Mouse (Mus musculus) embryonic facial prominence, embryonic 14.5 days (tissue): ENCODE measurements around the gene Slc26a10. TPM values are rescaled to one million over a fixed set of nuclear protein-coding genes. Genes with fewer than 3 reads are reported as not detected.

Experiments
- ATAC-seq: fragments of 200-750 bp; cut with Nextera tagmentation; 2 replicates; pipeline ENCODE4 v1.8.0; 2017; ENCODE audit warnings: low read depth, moderate number of reproducible peaks, moderate TSS enrichment
- DNase-seq: peaks from one replicate; pipeline ENCODE4 v3.0.0-alpha.2; 2015; ENCODE audit warnings: low spot score
- H3K27ac ChIP-seq: fragments of 300-500 bp; sonication (generic); replicated peaks from 2 replicates; pipeline ENCODE4 v1.5.1; 2014; ENCODE audit warnings: low read depth, mild to moderate bottlenecking, low read length, moderate library complexity
- H3K27me3 ChIP-seq: fragments of 300-500 bp; sonication (generic); replicated peaks from 2 replicates; pipeline ENCODE4 v1.6.1; 2014; ENCODE audit warnings: low read length; ENCODE audit not compliant: control insufficient read depth, insufficient read depth
- H3K36me3 ChIP-seq: fragments of 300-500 bp; sonication (generic); 2 replicates; pipeline ENCODE4 v1.6.1; 2014; ENCODE audit warnings: low read length, mixed read lengths; ENCODE audit not compliant: control insufficient read depth, insufficient read depth
- H3K4me1 ChIP-seq: fragments of 300-500 bp; sonication (generic); 2 replicates; pipeline ENCODE4 v1.6.1; 2014; ENCODE audit warnings: antibody characterized with exemption, low read length; ENCODE audit not compliant: control insufficient read depth, insufficient read depth
- H3K4me2 ChIP-seq: fragments of 300-500 bp; sonication (generic); 2 replicates; pipeline ENCODE4 v1.6.1; 2014; ENCODE audit warnings: low read depth, mild to moderate bottlenecking, low read length, moderate library complexity, mixed read lengths
- H3K4me3 ChIP-seq: fragments of 300-500 bp; sonication (generic); 2 replicates; pipeline ENCODE4 v1.5.1; 2014; ENCODE audit warnings: low read depth, mild to moderate bottlenecking, low read length
- H3K9ac ChIP-seq: fragments of 300-500 bp; sonication (generic); 2 replicates; pipeline ENCODE4 v1.6.1; 2014; ENCODE audit warnings: low read depth, mild to moderate bottlenecking, low read length, moderate library complexity, mixed read lengths
- H3K9me3 ChIP-seq: fragments of 300-500 bp; sonication (generic); 2 replicates; pipeline ENCODE4 v1.6.1; 2016; ENCODE audit warnings: low read length; ENCODE audit not compliant: control insufficient read depth
- whole genome bisulfite sequencing: fragments of 180-500 bp; shearing (Covaris S2); extraction: QIAGEN DNeasy Blood & Tissue Kit; methylation state at CpG from one replicate; pipeline ENCODE4 v1.1.7; 2014; 5-methylcytosine and 5-hydroxymethylcytosine counted together
- polyA plus RNA-seq: library from polyadenylated mRNA; unstranded; fragments of >200 nt; fragmentation: Nextera tagmentation; extraction: Ambion mirVana; gene quantifications from 2 replicates; pipeline ENCODE4 v1.2.1, GENCODE M21; 2014

The Slc26a10 gene
- polyA plus RNA-seq, 1 experiment from 2014 or later: 0.86 TPM

DNA sequence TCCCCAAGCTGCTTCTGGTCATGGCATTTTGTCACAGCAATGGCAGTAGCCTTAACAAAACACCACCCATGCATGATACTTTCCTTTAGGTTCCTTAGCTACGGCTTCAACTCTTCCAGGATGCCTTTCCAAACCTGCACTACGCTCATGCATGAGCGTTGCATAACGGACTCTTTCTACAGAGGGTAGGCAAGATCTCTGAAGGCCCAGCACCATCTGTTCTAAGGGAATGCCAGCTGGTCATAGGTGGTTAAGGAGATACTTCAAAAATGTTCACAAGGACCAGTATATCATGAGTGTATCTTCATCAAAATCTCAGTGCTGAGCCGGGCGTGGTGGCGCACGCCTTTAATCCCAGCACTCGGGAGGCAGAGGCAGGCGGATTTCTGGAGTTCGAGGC, 36.0 kb upstream of the Slc26a10 start:
- no peak for ATAC-seq
- H3K4me1 ChIP-seq: no peaks in the 10 kb centered on the region
- WGBS: 96% methylated on average over 11 of the region's 11 CpGs
- no peak overlapping the region for H3K4me2 ChIP-seq
- no peak overlapping the region for H3K4me3 ChIP-seq
- no peaks in the 10 kb centered on the region for H3K9me3 ChIP-seq
- no peak overlapping the region for H3K9ac ChIP-seq
- no peaks in the 10 kb centered on the region for H3K27me3 ChIP-seq
- H3K36me3 ChIP-seq: no peaks in the 10 kb centered on the region
- no peak overlapping the region for H3K27ac ChIP-seq
- DNase-seq: no peak

DNA sequence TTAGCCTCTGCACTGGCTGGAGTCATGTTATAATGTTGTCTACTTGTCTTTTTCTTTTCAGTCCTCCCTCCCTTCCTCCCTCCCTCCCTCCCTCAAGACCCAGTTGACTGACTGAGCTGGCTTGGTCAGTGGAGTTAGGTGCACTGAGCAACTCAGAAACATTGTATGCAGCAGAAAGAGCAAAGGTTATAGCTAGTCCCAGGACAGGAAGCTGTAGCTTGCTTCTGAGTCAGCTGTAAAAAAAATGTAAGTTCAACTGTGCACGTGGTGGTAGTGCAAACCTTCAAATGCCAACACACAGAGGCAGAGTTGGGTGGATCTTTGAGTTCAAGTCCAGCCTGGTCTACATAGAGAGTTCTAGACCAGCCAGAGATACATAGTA, 34.0 kb upstream of the Slc26a10 start:
- 56% methylated on average over 1 of the region's 1 CpGs for WGBS

DNA sequence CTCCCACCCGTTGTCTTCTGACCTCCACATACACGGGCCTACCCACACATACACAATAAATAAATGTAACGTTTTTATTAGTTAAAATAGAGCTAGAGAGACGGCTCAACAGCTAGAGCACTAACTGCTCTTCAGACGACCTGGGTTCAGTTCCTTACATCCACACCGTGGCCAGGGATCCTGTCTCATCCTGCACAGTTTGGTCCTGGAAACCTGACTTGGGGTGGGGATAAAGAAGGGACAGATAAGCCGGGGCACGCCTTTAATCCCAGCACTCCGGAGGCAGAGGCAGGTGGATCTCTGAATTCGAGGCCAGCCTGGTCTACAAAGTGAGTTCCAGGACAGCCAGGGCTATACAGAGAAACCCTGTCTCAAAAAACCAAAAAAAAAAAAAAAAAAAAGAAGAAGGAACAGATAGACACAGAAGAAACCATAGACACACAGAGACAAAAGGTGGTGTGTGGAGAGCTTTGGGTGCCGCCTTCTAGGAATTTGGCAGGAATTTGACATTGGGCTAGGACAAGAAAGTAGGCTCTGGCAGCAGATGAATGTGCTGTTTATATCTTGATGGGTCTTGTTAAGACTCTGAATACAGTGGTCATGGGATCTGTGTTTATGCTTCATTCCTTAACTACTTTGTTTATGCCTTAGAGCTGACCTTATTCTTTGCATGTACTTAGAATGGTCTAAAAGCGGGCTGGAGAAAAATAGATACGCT, 33.4 kb upstream of the Slc26a10 start:
- H3K27ac ChIP-seq: no peak overlapping the region
- no peak overlapping the region for H3K4me2 ChIP-seq
- DNase-seq: no peak
- no peaks in the 10 kb centered on the region for H3K36me3 ChIP-seq
- no peak for ATAC-seq
- no peak overlapping the region for H3K9ac ChIP-seq
- H3K27me3 ChIP-seq: no peaks in the 10 kb centered on the region
- peaks cover 8% of the 10 kb centered on the region for H3K4me1 ChIP-seq
- H3K9me3 ChIP-seq: no peaks in the 10 kb centered on the region
- no peak overlapping the region for H3K4me3 ChIP-seq
- 79% methylated on average over 13 of the region's 13 CpGs for WGBS

More for the DNA sequence above, 34.0 kb upstream of the Slc26a10 start:
- no peaks in the 10 kb centered on the region for H3K36me3 ChIP-seq
- H3K9me3 ChIP-seq: no peaks in the 10 kb centered on the region
- H3K9ac ChIP-seq: no peak overlapping the region
- no peaks in the 10 kb centered on the region for H3K27me3 ChIP-seq
- no peak overlapping the region for H3K27ac ChIP-seq
- peaks cover 8% of the 10 kb centered on the region for H3K4me1 ChIP-seq
- no peak overlapping the region for H3K4me3 ChIP-seq
- DNase-seq (no peak), ATAC-seq (no peak)
- no peak overlapping the region for H3K4me2 ChIP-seq

DNA sequence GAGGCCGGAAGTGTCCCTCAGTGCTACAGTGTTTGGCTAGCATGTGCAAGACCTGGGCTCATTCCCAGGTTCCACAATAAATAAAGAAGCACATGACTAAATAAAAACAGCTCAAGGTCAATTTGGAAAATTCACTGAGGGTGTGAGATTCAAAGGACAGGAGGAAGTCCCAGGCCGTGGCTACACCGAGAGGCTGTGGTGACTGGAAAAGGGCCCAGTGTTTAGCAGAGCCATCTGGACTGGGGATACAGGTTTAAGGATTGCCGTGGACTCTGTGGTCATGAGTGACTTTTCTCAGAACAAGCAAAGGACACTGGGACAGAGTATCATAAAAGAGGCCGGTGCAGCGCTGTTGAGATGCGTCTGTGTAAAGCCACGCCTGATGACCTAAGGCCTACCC, 32.8 kb upstream of the Slc26a10 start:
- WGBS: 85% methylated on average over 8 of the region's 8 CpGs
- H3K27ac ChIP-seq: no peak overlapping the region
- H3K27me3 ChIP-seq: no peaks in the 10 kb centered on the region
- H3K4me3 ChIP-seq: no peak overlapping the region
- 0 out of 2 replicates have a peak, but pooled peaks cover 2% of the 10 kb centered on the region for H3K36me3 ChIP-seq
- no peaks in the 10 kb centered on the region for H3K9me3 ChIP-seq
- H3K9ac ChIP-seq: no peak overlapping the region
- H3K4me1 ChIP-seq: peaks cover 8% of the 10 kb centered on the region
- no peak for DNase-seq
- H3K4me2 ChIP-seq: no peak overlapping the region
- ATAC-seq: no peak

DNA sequence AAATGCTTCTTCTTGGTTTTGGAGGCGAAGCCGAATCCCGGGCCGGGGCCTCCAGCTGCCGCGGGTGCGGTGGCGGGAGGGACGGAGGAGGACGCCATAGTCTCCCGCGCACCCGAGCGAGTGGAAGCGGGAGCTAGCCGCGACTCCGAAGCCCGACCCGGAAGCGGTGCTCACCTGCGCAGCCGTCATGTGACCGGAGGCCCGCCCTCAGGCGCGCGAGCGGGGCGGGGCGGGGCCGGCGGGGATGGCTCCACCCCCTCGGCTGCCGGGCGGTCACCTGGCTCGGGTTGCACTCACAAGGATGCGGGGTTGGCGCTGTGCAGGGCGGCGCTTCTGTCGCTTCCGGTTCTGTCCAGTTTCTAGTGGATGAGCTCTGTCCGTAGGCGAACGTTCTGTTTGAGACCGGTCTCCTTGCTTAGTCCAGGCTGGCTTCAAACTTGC, 31.0 kb upstream of the Slc26a10 start, which contains the start of gene Pip4k2c:
Gene Pip4k2c, minus strand, starts transcription at position 172 of the 441 bp plus-strand sequence.
- H3K4me1 ChIP-seq: peaks cover 8% of the 10 kb centered on the region
- peaks cover 18% of the 10 kb centered on the region for H3K36me3 ChIP-seq
- under 1% methylated on average over 34 of the region's 47 CpGs for WGBS
- peak; percentile 97 for ATAC-seq
- H3K4me2 ChIP-seq: peak within 1 kb of the TSS; percentile 69
- H3K9ac ChIP-seq: peak within 1 kb of the TSS; percentile 73
- no peak within 1 kb of the TSS for H3K27ac ChIP-seq
- peak; percentile 93 for DNase-seq
- no peaks in the 10 kb centered on the region for H3K27me3 ChIP-seq
- peak within 1 kb of the TSS; percentile 71 for H3K4me3 ChIP-seq
- H3K9me3 ChIP-seq: no peaks in the 10 kb centered on the region

DNA sequence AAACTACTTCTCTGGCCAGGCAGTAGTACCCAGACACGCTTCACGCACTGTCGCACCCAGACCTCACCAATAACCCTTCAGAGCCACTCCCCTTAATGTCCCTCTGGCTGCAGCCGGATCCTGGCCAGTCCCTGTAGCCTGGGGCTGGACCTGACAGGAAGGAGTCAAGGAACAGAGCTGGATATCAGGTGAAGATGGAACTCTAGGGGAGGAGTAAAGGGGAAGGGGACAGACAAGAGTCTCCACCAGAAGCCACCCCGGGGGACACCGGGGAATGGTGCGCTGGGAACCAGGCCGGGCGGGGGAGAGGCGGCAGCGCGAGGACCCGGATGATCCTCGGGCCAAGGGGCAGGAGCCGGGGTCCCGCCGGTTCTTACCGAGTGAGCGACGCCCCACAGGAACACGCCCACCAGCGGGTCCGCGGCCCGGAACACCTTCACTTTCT, 30.5 kb upstream of the Slc26a10 start:
- Histone ChIP-seq H3K9me3 (no peaks in the 10 kb centered on the region), H3K4me3 (peak overlapping the region; percentile 71), H3K27ac (no peak overlapping the region), H3K27me3 (no peaks in the 10 kb centered on the region), H3K36me3 (peaks cover 23% of the 10 kb centered on the region), H3K4me1 (peaks cover 8% of the 10 kb centered on the region), H3K9ac (peak overlapping the region; percentile 73), H3K4me2 (peak overlapping the region; percentile 69)
- under 1% methylated on average over 11 of the region's 25 CpGs for WGBS
- DNase-seq (peak; percentile 7), ATAC-seq (peak; percentile 56)

DNA sequence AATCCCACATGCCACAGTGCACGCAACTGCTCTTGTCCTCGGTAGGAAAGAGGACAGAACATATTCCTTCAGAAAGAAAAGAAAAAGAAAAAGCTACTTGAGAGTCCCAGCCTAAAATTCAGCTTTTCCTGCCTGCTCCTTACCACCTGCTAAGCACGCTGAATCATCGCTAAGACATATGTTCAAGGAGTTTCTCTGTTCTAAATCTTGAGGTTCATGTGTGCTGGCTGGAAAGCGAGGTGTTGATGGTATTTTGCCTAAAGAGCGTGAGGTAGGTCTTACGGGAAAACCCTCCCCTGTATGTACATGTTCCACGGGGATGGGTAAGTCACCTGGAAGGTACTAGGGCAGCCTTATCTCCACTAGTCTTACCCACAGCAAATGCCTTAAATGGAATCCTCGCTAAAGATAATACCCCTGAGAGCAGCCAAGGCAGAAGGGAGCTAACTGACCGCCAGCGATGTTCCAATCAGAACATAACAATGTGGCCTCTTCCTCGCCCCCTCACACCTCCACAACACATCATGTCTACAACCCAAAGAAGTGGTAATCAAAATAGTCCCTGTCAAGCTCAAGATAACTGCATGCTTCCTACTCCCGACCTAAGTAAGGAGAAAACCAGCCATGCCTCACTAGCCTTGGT, 29.6 kb upstream of the Slc26a10 start:
- 84% methylated on average over 13 of the region's 13 CpGs for WGBS
- ATAC-seq: no peak
- H3K4me1 ChIP-seq: peaks cover 8% of the 10 kb centered on the region
- peak overlapping the region; percentile 71; the same call in 1 of the 2 replicates for H3K4me3 ChIP-seq
- no peaks in the 10 kb centered on the region for H3K9me3 ChIP-seq
- peak overlapping the region; percentile 69 for H3K4me2 ChIP-seq
- peak overlapping the region; percentile 73; the same call in 1 of the 2 replicates for H3K9ac ChIP-seq
- no peak overlapping the region for H3K27ac ChIP-seq
- no peaks in the 10 kb centered on the region for H3K27me3 ChIP-seq
- DNase-seq: no peak
- H3K36me3 ChIP-seq: peaks cover 31% of the 10 kb centered on the region

DNA sequence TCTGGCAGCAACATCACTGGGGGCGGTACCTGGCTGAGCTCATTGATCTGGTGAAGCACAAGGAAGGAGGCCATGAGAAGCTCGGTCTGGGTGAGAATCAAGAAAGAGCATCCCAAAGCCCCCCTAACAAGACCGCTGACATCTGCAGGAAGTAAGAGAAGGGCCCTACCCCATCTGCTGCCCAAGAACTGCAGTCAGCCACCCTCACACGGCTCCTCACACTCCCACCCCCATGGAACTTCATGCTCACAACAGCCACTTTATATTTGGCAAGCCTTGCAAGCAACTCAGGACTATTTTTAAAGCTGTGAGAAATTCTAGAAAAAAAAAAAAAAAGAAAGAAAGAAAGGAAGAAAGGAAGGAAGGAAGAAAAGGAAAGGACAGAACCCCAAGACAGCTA, 28.5 kb upstream of the Slc26a10 start:
- peaks cover 8% of the 10 kb centered on the region for H3K4me1 ChIP-seq
- DNase-seq (no peak), ATAC-seq (no peak)
- H3K4me2 ChIP-seq: no peak overlapping the region
- H3K9me3 ChIP-seq: no peaks in the 10 kb centered on the region
- H3K9ac ChIP-seq: no peak overlapping the region
- H3K36me3 ChIP-seq: peaks cover 40% of the 10 kb centered on the region
- no peaks in the 10 kb centered on the region for H3K27me3 ChIP-seq
- no peak overlapping the region for H3K4me3 ChIP-seq
- WGBS: 82% methylated on average over 4 of the region's 4 CpGs
- H3K27ac ChIP-seq: no peak overlapping the region
